Mouse (Mus musculus) forebrain, postnatal 0 days (tissue): Measurements from ENCODE around the gene Cd2. TPM values are rescaled to one million over a fixed set of nuclear protein-coding genes. Genes with fewer than 3 reads are reported as not detected.

Source experiments
- ATAC-seq: fragments of 200-750 bp; cut with Nextera tagmentation; 2 replicates; pipeline ENCODE4 v1.8.0; 2017; ENCODE audit warnings: mild to moderate bottlenecking, moderate library complexity
- DNase-seq: peaks from one replicate; pipeline ENCODE4 v3.0.0-alpha.2; 2015
- H3K27ac ChIP-seq: fragments of 300-500 bp; sonication (generic); 2 replicates; pipeline ENCODE4 v1.5.1; 2014; ENCODE audit warnings: low read depth, mild to moderate bottlenecking, antibody characterized with exemption, low read length, moderate library complexity, mixed read lengths
- H3K27me3 ChIP-seq: fragments of 300-500 bp; sonication (generic); 2 replicates; pipeline ENCODE4 v1.6.1; 2014; ENCODE audit warnings: mild to moderate bottlenecking, low read length, mixed read lengths; ENCODE audit not compliant: insufficient read depth
- H3K36me3 ChIP-seq: fragments of 300-500 bp; sonication (generic); 2 replicates; pipeline ENCODE4 v1.6.1; 2014; ENCODE audit warnings: mild to moderate bottlenecking, moderate library complexity; ENCODE audit not compliant: insufficient read depth
- H3K4me1 ChIP-seq: fragments of 300-500 bp; sonication (generic); 2 replicates; pipeline ENCODE4 v1.6.1; 2014; ENCODE audit warnings: antibody characterized with exemption; ENCODE audit not compliant: insufficient read depth
- H3K4me2 ChIP-seq: fragments of 300-500 bp; sonication (generic); 2 replicates; pipeline ENCODE4 v1.6.1; 2014; ENCODE audit warnings: low read depth, mild to moderate bottlenecking, moderate library complexity
- H3K4me3 ChIP-seq: fragments of 300-500 bp; sonication (generic); 2 replicates; pipeline ENCODE4 v1.5.1; 2014; ENCODE audit warnings: low read depth, low read length, mixed read lengths
- H3K9ac ChIP-seq: fragments of 300-500 bp; sonication (generic); 2 replicates; pipeline ENCODE4 v1.6.1; 2014; ENCODE audit warnings: mild to moderate bottlenecking
- H3K9me3 ChIP-seq: fragments of 300-500 bp; sonication (generic); 2 replicates; pipeline ENCODE4 v1.6.1; 2016; ENCODE audit warnings: low read length
- CTCF ChIP-seq: sonication (generic); IDR thresholded peaks from 2 replicates; pipeline ENCODE4 v1.5.1; 2016; ENCODE audit warnings: antibody characterized with exemption, control low read depth, low read depth
- WGBS: fragments of 180-500 bp; shearing (Covaris S2); extraction: QIAGEN DNeasy Blood & Tissue Kit; methylation state at CpG from one replicate; pipeline ENCODE4 v1.1.7; 2014; 5-methylcytosine and 5-hydroxymethylcytosine counted together
- polyA plus RNA-seq: library from polyadenylated mRNA; unstranded; fragments of >200 nt; fragmentation: Nextera tagmentation; extraction: Ambion mirVana; gene quantifications from 2 replicates; pipeline ENCODE4 v1.2.1, GENCODE M21; 2015
- total RNA-seq: library from RNA; depleted of rRNA; stranded (reverse); fragments of >200 nt; gene quantifications from 2 replicates; pipeline ENCODE4 v1.2.3, GENCODE M21; 2014; rRNA removed

The Cd2 gene
- total and polyA plus RNA-seq, 2 experiments from 2014 or later = 0.35 TPM; not detected in 1

DNA sequence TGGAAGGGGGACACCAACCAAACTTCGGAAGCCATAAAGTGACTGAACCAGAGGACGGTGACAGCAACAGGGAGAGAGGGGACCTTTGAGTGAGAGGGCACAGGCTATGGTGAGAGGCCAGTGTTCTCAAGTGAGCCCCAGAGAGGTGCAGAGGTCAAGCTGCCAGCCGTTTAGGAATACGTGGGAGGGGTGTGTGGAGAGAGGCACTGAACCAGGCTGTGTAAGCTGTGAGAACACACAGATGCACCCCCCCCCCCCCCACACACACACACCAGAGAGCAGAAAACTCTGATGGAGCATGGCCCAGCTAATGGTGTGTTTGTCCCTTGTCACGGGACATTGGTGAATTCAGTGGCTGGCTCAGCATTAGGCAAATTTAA, 58.2 kb downstream of the Cd2 start:
- DNase-seq = no peak
- H3K36me3 ChIP-seq = no peaks in the 10 kb centered on the region
- ATAC-seq = no peak
- no peaks in the 10 kb centered on the region for H3K27me3 ChIP-seq
- WGBS = 61% methylated on average over 5 of the region's 5 CpGs
- H3K9ac ChIP-seq = no peak overlapping the region
- no peak overlapping the region for H3K27ac ChIP-seq
- no peaks in the 10 kb centered on the region for H3K9me3 ChIP-seq
- H3K4me1 ChIP-seq = no peaks in the 10 kb centered on the region
- H3K4me2 ChIP-seq = no peak overlapping the region
- TF ChIP-seq CTCF = no peak
- H3K4me3 ChIP-seq = no peak overlapping the region

DNA sequence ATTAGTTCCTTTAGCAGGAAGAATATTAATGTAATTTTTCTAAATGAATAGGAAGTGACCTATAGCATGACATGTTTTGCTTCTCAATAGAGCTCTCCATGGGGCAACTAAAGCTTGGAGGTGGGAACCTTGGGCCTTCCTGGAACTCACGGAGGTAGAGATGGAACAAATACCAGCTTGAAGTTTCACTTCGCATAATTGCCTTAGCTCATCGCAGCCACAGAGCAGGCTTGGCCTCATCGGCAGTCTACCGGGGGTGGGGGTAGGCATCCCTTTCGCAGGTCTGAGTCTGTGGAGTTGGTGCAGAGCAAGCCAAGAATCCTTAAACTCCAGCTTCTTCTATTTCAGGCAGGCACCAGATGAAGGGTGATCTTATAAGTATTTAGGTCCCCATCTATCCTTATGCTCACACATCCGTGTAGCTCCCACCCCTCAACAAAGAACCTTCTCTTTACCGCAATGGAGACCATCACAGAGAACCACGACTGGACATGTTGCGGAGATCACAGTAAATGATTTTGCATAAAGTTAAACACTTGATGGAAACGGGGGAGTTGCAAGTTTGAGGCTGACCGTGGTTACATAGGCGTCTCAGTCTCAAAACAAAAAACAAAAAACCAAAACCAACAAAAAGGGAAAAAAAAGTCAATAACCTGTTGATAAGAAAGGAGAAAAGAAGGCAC, 58.7 kb downstream of the Cd2 start:
- H3K9me3 ChIP-seq = no peaks in the 10 kb centered on the region
- H3K4me2 ChIP-seq = no peak overlapping the region
- no peak overlapping the region for H3K9ac ChIP-seq
- 82% methylated on average over 13 of the region's 13 CpGs for WGBS
- no peak overlapping the region for H3K27ac ChIP-seq
- ATAC-seq (no peak), DNase-seq (no peak)
- no peaks in the 10 kb centered on the region for H3K4me1 ChIP-seq
- no peaks in the 10 kb centered on the region for H3K36me3 ChIP-seq
- H3K4me3 ChIP-seq = no peak overlapping the region
- TF ChIP-seq CTCF = no peak
- H3K27me3 ChIP-seq = no peaks in the 10 kb centered on the region

DNA sequence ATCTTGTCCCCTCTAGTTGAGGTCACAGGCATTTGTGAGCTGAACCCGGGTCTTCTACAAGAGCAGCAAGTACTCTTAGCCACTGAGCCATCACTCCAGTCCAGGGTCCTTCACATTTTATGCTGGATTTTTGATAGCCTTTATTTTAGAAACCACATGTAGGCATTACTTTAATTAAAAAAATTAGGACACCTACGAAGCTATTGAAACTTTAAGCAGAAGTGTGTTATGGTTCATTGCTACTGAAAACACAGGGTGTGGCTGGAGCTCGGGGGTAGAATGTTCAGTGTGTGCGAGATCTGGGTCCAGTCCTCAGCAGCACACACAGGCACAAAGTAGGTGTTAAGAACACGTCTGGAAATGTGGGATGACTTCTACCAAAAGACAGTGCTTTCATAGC, 59.7 kb downstream of the Cd2 start:
- 77% methylated on average over 5 of the region's 5 CpGs for WGBS
- DNase-seq = no peak
- no peak for TF ChIP-seq CTCF

More for the DNA sequence above, 59.7 kb downstream of the Cd2 start:
- no peaks in the 10 kb centered on the region for H3K27me3 ChIP-seq
- H3K9ac ChIP-seq = no peak overlapping the region
- no peaks in the 10 kb centered on the region for H3K9me3 ChIP-seq
- ATAC-seq = no peak
- no peak overlapping the region for H3K4me3 ChIP-seq
- no peaks in the 10 kb centered on the region for H3K36me3 ChIP-seq
- H3K27ac ChIP-seq = no peak overlapping the region
- H3K4me2 ChIP-seq = no peak overlapping the region
- no peaks in the 10 kb centered on the region for H3K4me1 ChIP-seq

Other genes starting within 250 kb of the Cd2 start
- gene Ptgfrn, start 177.7 kb downstream of the Cd2 start, total RNA-seq = 37.7 and 40.2 TPM in 2 replicates
- 2.7 and 3.2 TPM in 2 replicates for gene Ptgfrn, start 177.7 kb downstream of the Cd2 start, polyA plus RNA-seq
- gene Igsf3, start 89.1 kb upstream of the Cd2 start, total RNA-seq = 54.8 and 74.0 TPM in 2 replicates
- gene Igsf3, start 89.1 kb upstream of the Cd2 start, polyA plus RNA-seq = 59.9 and 77.0 TPM in 2 replicates